Mouse (Mus musculus): ENCODE results near the gene Pmpcb. TPM values are rescaled to one million over a fixed set of nuclear protein-coding genes. Genes with fewer than 3 reads are reported as not detected.
"Not testable (repeated sequence)": the region's sequence is repeated elsewhere in the genome, so short reads cannot be mapped to it uniquely, and the experiment has no call there.

Pmpcb gene
- 111 and 141 TPM in 2 replicates for polyA plus RNA-seq (2012; rRNA removed)

DNA sequence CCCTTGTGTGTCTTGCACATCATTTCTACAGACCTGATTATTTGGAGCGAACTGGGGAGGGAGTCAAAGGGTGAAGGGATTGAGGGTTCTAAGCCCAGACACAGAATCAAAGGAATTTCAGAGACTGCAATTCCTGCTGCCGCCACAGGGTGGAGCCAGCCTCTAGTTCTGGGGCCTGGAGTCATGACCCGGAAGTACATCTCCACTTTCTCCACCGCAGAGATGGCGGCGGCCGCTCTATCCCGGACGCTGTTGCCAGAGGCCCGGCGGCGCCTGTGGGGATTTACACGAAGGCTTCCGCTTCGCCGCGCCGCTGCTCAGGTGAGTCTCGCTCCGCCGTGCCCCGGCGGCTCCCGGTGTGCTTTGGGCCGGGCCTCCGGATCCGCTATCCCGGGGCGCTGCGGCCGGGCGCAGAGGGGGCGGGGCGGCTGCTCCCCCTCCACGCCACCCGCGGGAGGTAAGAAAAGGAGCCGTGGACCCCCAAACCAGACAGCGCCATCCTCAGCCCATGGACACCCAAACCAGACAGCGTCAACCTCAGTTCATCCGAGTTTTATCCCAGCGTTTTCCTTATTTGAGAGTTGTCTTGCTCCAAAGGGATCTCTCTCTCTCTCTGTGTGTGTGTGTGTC, at the start of gene Pmpcb:
Pmpcb (plus strand) TSS at position 186 of the 630 bp plus-strand sequence.
- TF ChIP-seq POLR2A (IDR thresholded peaks at IDR 0.05; ENCODE audit: low read depth, low read length) (no peak), CTCF (conservative IDR thresholded peaks at IDR 0.05; ENCODE audit: insufficient read depth, insufficient read length, low read depth, low read length) (peak; percentile 84)

DNA sequence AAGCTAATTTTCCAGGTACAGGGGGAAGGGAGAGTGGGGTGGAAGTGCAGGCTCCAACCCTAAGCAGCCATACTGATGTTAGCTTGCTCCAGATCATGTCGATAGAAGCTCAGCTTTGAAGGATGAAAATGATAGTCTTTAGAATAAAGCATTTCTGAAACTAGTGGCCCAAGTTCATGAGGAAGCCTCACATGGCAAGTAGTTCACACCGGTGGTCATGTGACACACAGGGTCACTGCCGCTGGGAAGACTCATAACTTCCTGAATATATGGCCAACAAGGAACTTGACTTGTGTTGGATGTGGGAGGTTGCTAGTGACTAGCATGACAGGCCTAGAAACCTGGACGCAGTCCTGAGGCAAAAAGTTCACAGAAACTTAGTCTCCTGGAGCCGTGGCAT, 44.7 kb upstream of the Pmpcb start:
- Histone ChIP-seq H3K4me3 (ENCODE audit: insufficient read depth, low read depth, low read length) (no peak overlapping the region), H3K27ac (ENCODE audit: insufficient read depth, low read depth, low read length) (no peak overlapping the region; the same call in 1 of the 2 replicates), H3K27me3 (replicated peaks; ENCODE audit: control insufficient read depth, insufficient read depth, low read length) (no peaks in the 10 kb centered on the region), H3K36me3 (ENCODE audit: control insufficient read depth, insufficient read depth, low read length) (no peaks in the 10 kb centered on the region), H3K4me1 (ENCODE audit: control insufficient read depth, insufficient read depth, low read length) (no peaks in the 10 kb centered on the region)
- DNase-seq = no peak
- 90% methylated on average over 5 of the region's 5 CpGs for WGBS
- TF ChIP-seq POLR2A (IDR thresholded peaks at IDR 0.05; ENCODE audit: low read depth, low read length) (no peak), CTCF (conservative IDR thresholded peaks at IDR 0.05; ENCODE audit: insufficient read depth, insufficient read length, low read depth, low read length) (no peak)

More for the DNA sequence above, at the start of gene Pmpcb:
- Histone ChIP-seq H3K36me3 (ENCODE audit: control insufficient read depth, insufficient read depth, low read length) (peaks cover 3% of the 10 kb centered on the region), H3K27ac (ENCODE audit: insufficient read depth, low read depth, low read length) (0 out of 2 replicates have a peak within 1 kb of the TSS, but pooled peaks have one; percentile 21), H3K4me1 (ENCODE audit: control insufficient read depth, insufficient read depth, low read length) (peaks cover 12% of the 10 kb centered on the region; the same call in 1 of the 2 replicates), H3K4me3 (ENCODE audit: insufficient read depth, low read depth, low read length) (peak within 1 kb of the TSS; percentile 86), H3K27me3 (replicated peaks; ENCODE audit: control insufficient read depth, insufficient read depth, low read length) (no peaks in the 10 kb centered on the region)
- DNase-seq = peak; percentile 92
- WGBS = under 1% methylated on average over 42 of the region's 42 CpGs

DNA sequence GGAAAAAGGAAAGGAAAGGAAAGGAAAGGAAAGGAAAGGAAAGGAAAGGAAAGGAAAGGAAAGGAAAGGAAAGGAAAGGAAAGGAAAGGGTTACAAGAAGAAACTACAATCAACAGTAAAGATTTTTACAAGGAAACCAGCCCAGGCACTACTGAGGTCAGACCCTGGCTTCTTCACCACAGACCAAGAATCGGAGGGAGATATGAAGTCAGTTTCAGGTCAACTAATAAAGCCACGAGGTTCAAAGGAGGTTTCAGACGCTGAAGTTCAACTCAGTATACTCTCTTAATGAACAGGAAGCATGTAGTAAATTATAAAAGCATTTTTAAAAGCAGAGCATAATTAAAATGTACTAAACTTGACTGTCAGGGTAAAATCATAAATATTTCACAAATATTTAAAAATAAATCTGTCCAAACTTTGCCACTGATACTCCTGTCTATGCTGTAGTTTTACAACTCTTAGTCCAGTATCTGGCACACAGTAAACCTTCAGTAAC, 43.5 kb upstream of the Pmpcb start:
- H3K4me3 ChIP-seq (ENCODE audit: insufficient read depth, low read depth, low read length) = no peak overlapping the region
- 54% methylated on average over 3 of the region's 3 CpGs for WGBS
- H3K27ac ChIP-seq (ENCODE audit: insufficient read depth, low read depth, low read length) = no peak overlapping the region
- H3K4me1 ChIP-seq (ENCODE audit: control insufficient read depth, insufficient read depth, low read length) = no peaks in the 10 kb centered on the region
- TF ChIP-seq POLR2A (IDR thresholded peaks at IDR 0.05; ENCODE audit: low read depth, low read length) (no peak), CTCF (conservative IDR thresholded peaks at IDR 0.05; ENCODE audit: insufficient read depth, insufficient read length, low read depth, low read length) (no peak)
- H3K27me3 ChIP-seq (replicated peaks; ENCODE audit: control insufficient read depth, insufficient read depth, low read length) = no peaks in the 10 kb centered on the region
- DNase-seq = peak; percentile 48
- no peaks in the 10 kb centered on the region for H3K36me3 ChIP-seq (ENCODE audit: control insufficient read depth, insufficient read depth, low read length)

DNA sequence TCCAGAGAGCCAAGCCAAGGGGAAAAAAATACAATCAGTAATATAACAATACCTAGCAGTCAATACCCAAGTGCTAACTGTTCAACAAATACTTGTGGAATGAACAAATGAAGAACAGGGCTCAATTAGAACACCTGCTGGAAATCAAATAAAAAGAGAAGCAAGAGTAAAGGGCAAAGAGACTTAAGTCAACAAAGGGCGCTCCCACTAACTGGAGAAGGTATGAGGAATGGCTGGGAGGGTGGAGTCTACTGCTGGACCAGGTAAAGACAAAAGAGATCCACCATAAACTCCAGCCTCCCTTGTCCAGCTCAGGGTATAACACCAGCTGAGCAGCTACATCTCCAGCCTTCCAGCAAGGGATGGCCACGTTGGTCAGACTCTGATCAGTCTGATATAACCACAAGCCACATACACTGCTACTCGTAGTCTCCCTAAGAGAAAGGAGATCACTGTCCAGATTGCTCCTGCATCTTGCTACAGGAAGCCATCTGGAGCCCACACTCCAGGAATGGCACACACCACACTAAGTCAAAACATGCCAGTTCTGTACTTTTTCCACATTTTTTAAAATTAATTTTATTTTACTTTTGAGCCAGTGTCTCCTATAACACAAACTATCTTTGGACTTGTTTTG, 42.0 kb upstream of the Pmpcb start:
- DNase-seq = no peak
- H3K4me1 ChIP-seq (ENCODE audit: control insufficient read depth, insufficient read depth, low read length) = no peaks in the 10 kb centered on the region
- WGBS = 92% methylated on average over 3 of the region's 3 CpGs
- H3K4me3 ChIP-seq (ENCODE audit: insufficient read depth, low read depth, low read length) = no peak overlapping the region
- H3K36me3 ChIP-seq (ENCODE audit: control insufficient read depth, insufficient read depth, low read length) = no peaks in the 10 kb centered on the region
- H3K27me3 ChIP-seq (replicated peaks; ENCODE audit: control insufficient read depth, insufficient read depth, low read length) = no peaks in the 10 kb centered on the region
- TF ChIP-seq CTCF (conservative IDR thresholded peaks at IDR 0.05; ENCODE audit: insufficient read depth, insufficient read length, low read depth, low read length) (no peak), POLR2A (IDR thresholded peaks at IDR 0.05; ENCODE audit: low read depth, low read length) (no peak)
- H3K27ac ChIP-seq (ENCODE audit: insufficient read depth, low read depth, low read length) = no peak overlapping the region

DNA sequence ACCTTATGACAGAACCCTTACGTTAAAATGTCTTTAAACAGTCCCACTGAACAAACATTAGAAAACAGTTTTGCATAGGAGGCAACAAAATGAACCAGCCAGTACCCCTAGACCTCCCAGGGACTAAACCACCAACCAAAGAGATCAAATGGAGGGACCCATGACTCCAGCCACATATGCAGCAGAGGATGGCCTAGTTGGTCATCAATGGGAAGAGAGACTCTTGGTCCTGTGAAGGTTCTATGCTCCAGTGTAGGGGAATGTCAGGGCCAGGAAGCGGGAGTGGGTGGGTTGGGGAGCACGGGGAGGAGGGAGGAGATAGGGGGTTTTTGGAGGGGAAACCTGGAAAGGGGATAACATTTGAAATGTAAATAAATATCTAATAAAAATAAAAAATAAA, 37.4 kb upstream of the Pmpcb start:
- not testable (repeated sequence) for H3K27me3 ChIP-seq (replicated peaks; ENCODE audit: control insufficient read depth, insufficient read depth, low read length); H3K4me3 ChIP-seq (ENCODE audit: insufficient read depth, low read depth, low read length); DNase-seq; H3K4me1 ChIP-seq (ENCODE audit: control insufficient read depth, insufficient read depth, low read length); H3K36me3 ChIP-seq (ENCODE audit: control insufficient read depth, insufficient read depth, low read length); H3K27ac ChIP-seq (ENCODE audit: insufficient read depth, low read depth, low read length)
- 82% methylated on average over 3 of the region's 3 CpGs for WGBS

DNA sequence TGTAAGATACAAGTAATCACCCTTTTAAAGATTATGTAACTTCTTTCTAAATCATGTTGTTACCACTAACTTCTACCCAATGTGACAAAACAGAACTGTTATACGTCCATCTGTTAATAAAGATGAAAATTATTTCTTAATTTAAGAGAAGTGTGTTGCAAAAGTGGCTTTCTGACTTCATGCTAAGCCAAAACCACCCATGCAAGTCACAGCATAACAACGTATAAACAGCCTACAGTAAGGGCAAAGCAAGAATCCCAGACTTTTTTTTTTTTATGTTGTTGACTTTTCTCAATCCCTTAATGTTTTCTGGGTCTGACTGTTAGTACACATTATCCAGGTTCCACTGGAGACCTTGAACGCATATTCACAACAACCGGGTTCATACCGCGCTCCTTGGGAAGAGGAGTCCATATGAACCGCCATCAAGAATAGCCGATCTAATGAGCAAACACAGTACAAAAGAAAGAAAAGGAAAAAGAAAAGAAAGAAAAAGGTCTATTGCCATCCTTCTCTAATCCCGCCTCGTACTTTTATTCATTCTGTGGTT, 36.6 kb upstream of the Pmpcb start:
- Histone ChIP-seq H3K27ac (ENCODE audit: insufficient read depth, low read depth, low read length) (no peak overlapping the region), H3K36me3 (ENCODE audit: control insufficient read depth, insufficient read depth, low read length) (no peaks in the 10 kb centered on the region), H3K4me3 (ENCODE audit: insufficient read depth, low read depth, low read length) (peak overlapping the region; percentile 32), H3K27me3 (replicated peaks; ENCODE audit: control insufficient read depth, insufficient read depth, low read length) (no peaks in the 10 kb centered on the region), H3K4me1 (ENCODE audit: control insufficient read depth, insufficient read depth, low read length) (peaks cover 4% of the 10 kb centered on the region; the same call in 1 of the 2 replicates)
- TF ChIP-seq CTCF (conservative IDR thresholded peaks at IDR 0.05; ENCODE audit: insufficient read depth, insufficient read length, low read depth, low read length) (no peak), POLR2A (IDR thresholded peaks at IDR 0.05; ENCODE audit: low read depth, low read length) (no peak)
- DNase-seq = no peak
- 18% methylated on average over 10 of the region's 10 CpGs for WGBS

DNA sequence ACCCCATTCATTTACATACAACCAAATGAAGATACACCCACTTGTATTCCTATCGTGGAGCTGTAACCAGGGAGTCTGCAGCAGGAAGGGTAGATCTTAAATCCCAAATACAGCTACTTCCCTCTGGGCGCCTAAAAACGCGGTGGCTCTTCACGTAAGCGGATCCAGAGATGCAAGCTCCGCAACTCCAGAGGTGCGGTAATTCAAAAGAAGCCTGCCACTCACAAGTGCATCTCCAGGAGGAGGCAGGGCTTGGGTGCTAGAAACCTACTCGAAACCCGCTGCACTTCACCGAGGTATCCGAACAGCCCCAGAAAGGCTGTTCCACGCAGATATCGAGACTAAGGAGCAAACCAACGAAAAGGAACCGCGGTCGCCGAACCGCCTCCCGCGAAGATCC, 36.0 kb upstream of the Pmpcb start:
- H3K27me3 ChIP-seq (replicated peaks; ENCODE audit: control insufficient read depth, insufficient read depth, low read length) = no peaks in the 10 kb centered on the region
- no peaks in the 10 kb centered on the region for H3K36me3 ChIP-seq (ENCODE audit: control insufficient read depth, insufficient read depth, low read length)
- peak overlapping the region; percentile 75 for H3K4me3 ChIP-seq (ENCODE audit: insufficient read depth, low read depth, low read length)
- peaks cover 4% of the 10 kb centered on the region; the same call in 1 of the 2 replicates for H3K4me1 ChIP-seq (ENCODE audit: control insufficient read depth, insufficient read depth, low read length)
- TF ChIP-seq CTCF (conservative IDR thresholded peaks at IDR 0.05; ENCODE audit: insufficient read depth, insufficient read length, low read depth, low read length) (no peak), POLR2A (IDR thresholded peaks at IDR 0.05; ENCODE audit: low read depth, low read length) (no peak)
- peak overlapping the region; percentile 21; the same call in 1 of the 2 replicates for H3K27ac ChIP-seq (ENCODE audit: insufficient read depth, low read depth, low read length)
- no peak for DNase-seq
- whole genome bisulfite sequencing = under 1% methylated on average over 22 of the region's 22 CpGs
